Mouse (Mus musculus): ENCODE measurements around the gene B3gnt2. TPM values are rescaled to one million over a fixed set of nuclear protein-coding genes. Genes with fewer than 3 reads are reported as not detected.
A peak's percentile ranks its signal among the peaks of the same experiment; 100 is the strongest.

The B3gnt2 gene
- polyA plus RNA-seq, 1 experiment = 13.1 TPM

GRCm38 (mm10) chr11:22861315-22861714, 554 bp upstream of the B3gnt2 start:
- no peak overlapping the region for H3K4me2 ChIP-seq (ENCODE audit: low read depth)
- H3K27me3 ChIP-seq (ENCODE audit: control insufficient read depth, insufficient read depth, insufficient read length) = no peaks in the 10 kb centered on the region
- TF ChIP-seq MYOG (IDR thresholded peaks at IDR 0.05; ENCODE audit: control insufficient read depth in 1 of 3, insufficient read depth in 1 of 3, insufficient read length in 2 of 3, low read depth in 2 of 3) = no peak
- no peak for TF ChIP-seq MYOD1 (IDR thresholded peaks at IDR 0.05; ENCODE audit: control insufficient read depth in 1 of 3, insufficient read length in 2 of 3, low read depth in 2 of 3)
- no peak for TF ChIP-seq SRF (IDR thresholded peaks at IDR 0.05; ENCODE audit: control insufficient read depth, insufficient read length, low read depth)
- TF ChIP-seq E2F4 (IDR thresholded peaks at IDR 0.05; ENCODE audit: insufficient read depth) = no peak
- TF ChIP-seq CEBPB (IDR thresholded peaks at IDR 0.05; ENCODE audit: insufficient read depth, poor library complexity, severe bottlenecking) = no peak
- no peak for TF ChIP-seq USF1 (IDR thresholded peaks at IDR 0.05; ENCODE audit: low read depth)
- H3K79me2 ChIP-seq (ENCODE audit: control insufficient read depth, insufficient read depth) = peaks cover 30% of the 10 kb centered on the region
- H3ac ChIP-seq (ENCODE audit: control insufficient read depth, insufficient read length) = no peak overlapping the region
- no peak overlapping the region for H3K4me3 ChIP-seq
- H3K36me3 ChIP-seq (ENCODE audit: control insufficient read depth, insufficient read depth) = no peaks in the 10 kb centered on the region

DNA sequence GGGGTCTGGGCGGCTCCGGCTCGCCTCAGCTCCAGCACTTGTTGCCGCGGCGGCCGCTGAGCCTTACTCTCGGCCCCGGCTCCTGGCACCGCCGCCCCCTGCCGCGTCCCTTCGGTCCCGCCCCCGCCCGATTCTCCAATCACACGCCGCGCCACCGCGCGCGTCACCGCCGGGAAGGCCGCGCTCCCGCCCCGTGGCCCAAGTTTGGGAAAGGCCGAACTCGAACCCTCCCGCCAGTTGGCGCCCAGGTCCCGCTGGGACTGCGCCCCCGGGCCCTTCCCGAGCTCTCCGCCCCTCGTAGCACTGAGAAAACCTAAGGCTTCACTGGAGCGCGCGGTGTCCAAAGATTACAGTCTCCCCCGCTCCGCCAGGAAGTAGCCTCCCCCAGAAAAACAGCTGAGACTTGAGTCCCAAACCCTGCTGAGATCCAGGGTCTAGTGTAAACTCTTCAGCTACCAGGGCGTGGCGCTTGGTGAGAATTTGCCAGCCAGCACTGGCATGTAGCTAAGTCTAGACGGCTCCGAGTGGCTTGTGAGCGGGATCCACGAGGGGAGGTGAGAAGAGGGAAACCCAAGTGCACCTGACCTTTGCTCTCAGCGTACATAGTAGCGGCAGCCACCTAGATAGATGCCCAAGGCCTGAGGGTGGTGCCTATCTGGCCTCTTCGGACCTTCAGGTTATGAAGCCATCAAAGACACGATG, 977 bp downstream of the B3gnt2 start:
- H3K4me2 ChIP-seq (ENCODE audit: low read depth) = peak overlapping the region; percentile 99
- peaks cover 44% of the 10 kb centered on the region for H3K79me2 ChIP-seq (ENCODE audit: control insufficient read depth, insufficient read depth)
- peak overlapping the region; percentile 36 for H3ac ChIP-seq (ENCODE audit: control insufficient read depth, insufficient read length)
- TF ChIP-seq SRF (IDR thresholded peaks at IDR 0.05; ENCODE audit: control insufficient read depth, insufficient read length, low read depth) (peak; percentile 89), USF1 (IDR thresholded peaks at IDR 0.05; ENCODE audit: low read depth) (no peak), POLR2A (IDR thresholded peaks at IDR 0.05; ENCODE audit: insufficient read length, low read depth) (peak; percentile 91), MAX (IDR thresholded peaks at IDR 0.05; ENCODE audit: low read depth) (no peak), MYOG (IDR thresholded peaks at IDR 0.05; ENCODE audit: control insufficient read depth in 1 of 3, insufficient read depth in 1 of 3, insufficient read length in 2 of 3, low read depth in 2 of 3) (peak in 2 of 3 experiments; percentile 3 to 55), POLR2AphosphoS2 (IDR thresholded peaks at IDR 0.05; ENCODE audit: insufficient read length, low read depth) (peak; percentile 84), TCF3 (IDR thresholded peaks at IDR 0.05; ENCODE audit: insufficient read length, low read depth) (no peak), CEBPB (IDR thresholded peaks at IDR 0.05; ENCODE audit: insufficient read depth, poor library complexity, severe bottlenecking) (no peak), REST (IDR thresholded peaks at IDR 0.05; ENCODE audit: insufficient read depth, insufficient read length) (no peak), TCF12 (IDR thresholded peaks at IDR 0.05; ENCODE audit: insufficient read depth, poor library complexity, severe bottlenecking) (no peak), MYOD1 (IDR thresholded peaks at IDR 0.05; ENCODE audit: control insufficient read depth in 1 of 3, insufficient read length in 2 of 3, low read depth in 2 of 3) (peak in 1 of 3 experiments; percentile 49), E2F4 (IDR thresholded peaks at IDR 0.05; ENCODE audit: insufficient read depth) (peak; percentile 48)
- H3K4me3 ChIP-seq = peak overlapping the region; percentile 66
- no peaks in the 10 kb centered on the region for H3K27me3 ChIP-seq (ENCODE audit: control insufficient read depth, insufficient read depth, insufficient read length)
- H3K36me3 ChIP-seq (ENCODE audit: control insufficient read depth, insufficient read depth) = no peaks in the 10 kb centered on the region

DNA sequence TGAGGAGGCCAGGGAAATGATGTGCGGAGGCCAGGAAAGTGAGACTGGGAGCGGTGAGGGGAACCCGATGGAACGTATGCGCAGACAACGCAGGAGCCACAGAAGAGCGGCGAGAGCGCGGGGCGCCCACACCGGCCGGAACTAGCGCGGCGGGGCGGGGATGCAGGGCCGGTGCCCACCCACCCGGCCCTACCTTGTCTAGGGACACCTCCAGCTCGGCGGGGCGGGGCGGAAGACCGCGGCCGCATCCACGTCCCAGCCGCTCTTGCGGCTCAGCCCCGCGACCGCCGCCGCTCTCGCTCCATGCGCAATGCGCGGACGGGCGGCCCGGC, 1.5 kb downstream of the B3gnt2 start:
- Histone ChIP-seq H3K4me2 (ENCODE audit: low read depth) (peak overlapping the region; percentile 80), H3K4me3 (peak overlapping the region; percentile 66), H3ac (ENCODE audit: control insufficient read depth, insufficient read length) (peak overlapping the region; percentile 36), H3K27me3 (ENCODE audit: control insufficient read depth, insufficient read depth, insufficient read length) (no peaks in the 10 kb centered on the region), H3K36me3 (ENCODE audit: control insufficient read depth, insufficient read depth) (no peaks in the 10 kb centered on the region), H3K79me2 (ENCODE audit: control insufficient read depth, insufficient read depth) (peaks cover 49% of the 10 kb centered on the region)
- TF ChIP-seq POLR2A (IDR thresholded peaks at IDR 0.05; ENCODE audit: insufficient read length, low read depth) = no peak
- TF ChIP-seq REST (IDR thresholded peaks at IDR 0.05; ENCODE audit: insufficient read depth, insufficient read length) = no peak
- TF ChIP-seq MAX (IDR thresholded peaks at IDR 0.05; ENCODE audit: low read depth) = no peak
- no peak for TF ChIP-seq TCF12 (IDR thresholded peaks at IDR 0.05; ENCODE audit: insufficient read depth, poor library complexity, severe bottlenecking)
- TF ChIP-seq CEBPB (IDR thresholded peaks at IDR 0.05; ENCODE audit: insufficient read depth, poor library complexity, severe bottlenecking) = no peak

GRCm38 (mm10) chr11:22858441-22859300, 2.1 kb downstream of the B3gnt2 start:
- no peak for TF ChIP-seq SRF (IDR thresholded peaks at IDR 0.05; ENCODE audit: control insufficient read depth, insufficient read length, low read depth)
- TF ChIP-seq MYOD1 (IDR thresholded peaks at IDR 0.05; ENCODE audit: control insufficient read depth in 1 of 3, insufficient read length in 2 of 3, low read depth in 2 of 3) = no peak
- TF ChIP-seq REST (IDR thresholded peaks at IDR 0.05; ENCODE audit: insufficient read depth, insufficient read length) = no peak
- TF ChIP-seq POLR2AphosphoS2 (IDR thresholded peaks at IDR 0.05; ENCODE audit: insufficient read length, low read depth) = no peak
- no peak for TF ChIP-seq TCF12 (IDR thresholded peaks at IDR 0.05; ENCODE audit: insufficient read depth, poor library complexity, severe bottlenecking)
- no peak for TF ChIP-seq E2F4 (IDR thresholded peaks at IDR 0.05; ENCODE audit: insufficient read depth)
- TF ChIP-seq TCF3 (IDR thresholded peaks at IDR 0.05; ENCODE audit: insufficient read length, low read depth) = no peak
- no peak for TF ChIP-seq MAX (IDR thresholded peaks at IDR 0.05; ENCODE audit: low read depth)
- peak overlapping the region; percentile 66 for H3K4me3 ChIP-seq
- H3K36me3 ChIP-seq (ENCODE audit: control insufficient read depth, insufficient read depth) = no peaks in the 10 kb centered on the region
- peak overlapping the region; percentile 80 for H3K4me2 ChIP-seq (ENCODE audit: low read depth)
- H3K79me2 ChIP-seq (ENCODE audit: control insufficient read depth, insufficient read depth) = peaks cover 55% of the 10 kb centered on the region
- H3ac ChIP-seq (ENCODE audit: control insufficient read depth, insufficient read length) = peak overlapping the region; percentile 36
- no peaks in the 10 kb centered on the region for H3K27me3 ChIP-seq (ENCODE audit: control insufficient read depth, insufficient read depth, insufficient read length)

All from myocyte (in vitro differentiated cells).